Mouse (Mus musculus) kidney, adult 8-10 months (tissue): ENCODE data around the gene Zmym2.

Source experiments
- DNase-seq, 2 experiments: peaks; one replicate each; pipeline ENCODE4 v3.0.0; 2022

Gene Zmym2

DNA sequence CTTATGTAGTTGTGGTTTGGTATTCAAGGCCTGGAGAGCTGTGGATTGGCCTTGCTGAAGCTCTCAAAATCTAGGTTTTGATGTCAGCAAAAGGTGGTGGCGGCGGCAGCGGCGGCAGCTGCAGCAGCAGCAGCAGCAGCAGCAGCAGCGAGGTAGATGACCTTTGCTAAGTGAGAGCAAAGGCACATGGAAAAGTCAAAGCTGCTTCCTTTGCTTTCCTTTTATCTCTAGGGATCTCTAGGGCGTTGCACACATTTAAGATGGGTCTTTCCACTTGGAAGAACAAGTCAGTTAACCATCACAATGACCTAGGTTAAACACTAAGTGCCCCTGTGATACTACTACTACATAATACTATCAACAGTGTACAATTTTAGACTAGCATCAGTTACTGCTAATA lies 49.0 kb downstream of the Zmym2 start:
- DNase-seq, result no peak

DNA sequence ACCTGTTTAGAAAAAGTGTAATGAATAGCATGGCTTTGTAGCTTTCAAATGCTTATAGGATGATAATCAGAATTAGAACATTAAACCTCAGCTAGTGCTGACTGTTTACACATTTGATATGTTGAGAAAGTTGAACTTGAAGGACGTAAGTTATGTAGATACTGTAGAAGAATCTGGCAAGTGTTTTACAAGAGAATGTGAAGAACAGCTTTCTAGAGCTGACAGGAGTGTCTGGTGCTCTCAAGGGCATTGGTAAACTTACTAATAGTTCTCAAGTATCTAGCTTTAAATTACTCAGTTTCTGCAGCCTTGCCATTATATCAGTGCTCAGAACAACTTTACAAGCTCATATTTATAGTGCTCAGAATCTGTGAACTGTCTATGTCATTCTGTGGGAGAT lies 53.5 kb downstream of the Zmym2 start:
- no peak for DNase-seq

DNA sequence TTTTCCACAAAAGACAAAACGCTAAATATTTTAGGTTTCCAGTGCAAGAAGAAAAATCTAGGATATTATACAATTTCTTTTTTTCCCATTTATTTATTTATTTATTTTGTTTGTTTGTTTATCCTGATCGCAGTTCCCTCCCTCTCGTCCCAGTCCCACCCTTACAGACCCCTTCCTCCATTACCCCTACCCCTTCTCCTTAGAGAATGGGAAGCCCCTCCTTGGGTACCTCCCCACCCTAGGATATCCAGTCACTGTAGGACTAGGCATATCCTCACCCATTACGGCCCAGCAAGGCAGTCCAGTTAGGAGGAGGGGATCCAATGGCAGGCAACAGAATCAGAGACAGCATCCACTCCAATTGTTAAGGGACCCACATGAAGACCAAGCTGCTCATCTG lies 66.5 kb downstream of the Zmym2 start:
- DNase-seq, result no peak

GRCm38 (mm10) chr14:56954393-56954792 lies 67.9 kb downstream of the Zmym2 start:
- DNase-seq, result no peak

DNA sequence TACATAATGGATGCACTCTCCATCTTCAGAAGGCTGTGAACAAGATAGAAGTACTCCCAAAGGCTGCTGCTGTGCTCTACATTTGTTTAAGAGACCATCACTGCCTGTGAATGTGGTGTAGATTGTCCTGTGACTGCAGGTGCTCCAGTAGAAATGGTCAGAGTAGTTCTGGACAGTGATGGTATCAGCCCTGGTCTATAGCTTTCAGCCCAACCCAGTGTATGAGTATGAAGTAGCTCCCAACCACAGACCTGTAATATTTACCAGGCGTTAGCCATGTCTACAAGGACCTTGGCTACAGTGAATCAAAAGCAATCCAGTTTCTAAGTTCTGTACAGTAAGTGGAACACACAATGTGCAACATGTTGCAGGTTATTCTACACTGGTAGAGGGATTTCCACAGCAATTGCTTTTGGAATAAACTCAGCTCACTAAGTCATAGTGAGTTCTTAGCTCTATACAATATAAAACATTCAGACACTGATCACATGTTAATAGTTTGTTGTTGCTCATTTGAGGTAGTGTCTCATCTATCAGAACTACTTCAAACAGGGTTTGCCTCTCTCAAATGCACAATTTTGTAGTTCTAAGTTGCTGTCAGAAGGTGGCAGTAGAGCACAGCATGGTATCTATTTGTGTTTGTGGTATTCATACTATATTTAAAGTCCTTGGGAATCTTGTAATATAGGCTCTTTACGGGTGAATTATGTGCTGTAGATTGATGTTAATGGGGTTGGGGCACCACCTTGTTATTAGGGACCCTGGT lies 77.7 kb downstream of the Zmym2 start:
- peak in 1 of 2 experiments; percentile 6 for DNase-seq

DNA sequence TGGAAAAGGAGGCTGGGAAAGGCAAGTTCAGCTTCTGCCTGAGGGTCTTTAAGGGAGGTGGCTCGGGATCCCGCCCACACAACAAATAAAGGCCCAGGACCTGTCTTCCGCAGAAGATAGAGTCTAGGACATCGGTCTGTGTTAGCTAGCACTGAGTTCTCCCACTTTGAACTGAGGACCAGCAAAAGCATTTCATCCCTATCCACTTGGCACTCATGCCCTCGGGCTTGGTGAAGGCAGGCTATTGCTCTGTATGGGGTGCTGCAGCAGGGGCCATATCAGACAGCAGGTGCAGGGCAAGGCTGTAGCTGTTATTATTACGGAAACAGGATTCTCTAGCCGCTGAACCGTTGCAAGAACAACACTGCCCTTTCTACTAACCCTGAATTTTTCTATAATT lies 83.2 kb downstream of the Zmym2 start:
- DNase-seq, result no peak

GRCm38 (mm10) chr14:56970160-56970559 lies 83.7 kb downstream of the Zmym2 start:
- no peak for DNase-seq

DNA sequence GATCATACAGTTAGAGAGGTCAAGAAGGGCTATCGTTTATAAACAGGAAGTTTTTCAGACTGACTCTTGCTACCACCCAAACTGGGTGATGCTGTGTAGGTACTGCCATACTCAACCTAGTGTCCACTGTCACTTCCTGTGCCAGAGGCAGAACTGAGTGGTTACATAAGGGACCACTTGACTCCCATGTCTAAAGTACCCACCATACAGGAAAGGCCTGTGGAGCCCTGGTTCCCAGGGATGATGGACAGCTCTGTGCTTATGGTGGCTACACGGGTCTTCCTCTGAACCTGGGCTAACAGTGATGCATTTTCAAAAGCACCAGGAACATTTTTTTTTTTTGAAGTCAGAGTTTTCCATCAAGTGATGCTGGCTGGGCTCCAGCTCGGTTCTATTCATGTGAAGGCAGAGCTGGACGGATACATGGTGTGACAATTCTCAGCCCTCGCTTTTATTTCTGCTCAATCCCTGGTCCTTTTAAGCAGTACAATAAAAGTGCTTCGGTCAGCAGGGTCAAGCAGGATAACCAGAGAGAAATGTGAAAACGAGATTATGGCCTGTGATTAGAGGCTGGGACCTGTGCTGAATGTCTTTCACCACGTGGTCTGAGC lies 91.7 kb downstream of the Zmym2 start:
- no peak for DNase-seq

GRCm38 (mm10) chr14:56988621-56989020 lies 102.2 kb downstream of the Zmym2 start:
- DNase-seq, result no peak
